Mouse (Mus musculus) cerebellum, postnatal 10 days (tissue): ENCODE measurements at regions not wholly inside any gene's neighbourhood (a gene's known extent, or its start where the extent isn't known, plus 50 kb on each side); places are given as distances from the start of the nearest gene placed in this dataset.

Source experiments
- DNase-seq, 2 experiments: peaks; one replicate each; pipeline ENCODE4 v3.0.0; 2021; ENCODE audit warnings: mixed read lengths in 2 of 2

- peak; percentile 9 to 11 for DNase-seq
These were observed 706.4 kb upstream of the Rag2 start for GRCm38 (mm10) chr2:100918122-100918521.

- no peak for DNase-seq
These were observed 704.8 kb upstream of the Rag2 start for GRCm38 (mm10) chr2:100919537-100920212.

GRCm38 (mm10) chr2:100948632-100949031 lies 675.9 kb upstream of the Rag2 start:
- DNase-seq = peak; percentile 39 to 41

- no peak for DNase-seq
These were observed 665.1 kb upstream of the Rag2 start for GRCm38 (mm10) chr2:100959412-100959811.

- no peak for DNase-seq
These were observed 659.9 kb upstream of the Rag2 start for GRCm38 (mm10) chr2:100964584-100964983.

- DNase-seq = no peak
These were observed 647.3 kb upstream of the Rag2 start for GRCm38 (mm10) chr2:100977202-100977601.

GRCm38 (mm10) chr2:100982362-100982761 lies 642.2 kb upstream of the Rag2 start:
- no peak for DNase-seq

- no peak for DNase-seq
These were observed 609.2 kb upstream of the Rag2 start for GRCm38 (mm10) chr2:101015353-101015752.

- no peak for DNase-seq
These were observed 605.1 kb upstream of the Rag2 start for GRCm38 (mm10) chr2:101019384-101019783.

GRCm38 (mm10) chr2:101021515-101021914 lies 603.0 kb upstream of the Rag2 start:
- peak; percentile 65 to 80 for DNase-seq

- no peak for DNase-seq
These were observed 581.5 kb upstream of the Rag2 start for GRCm38 (mm10) chr2:101043050-101043449.

- no peak for DNase-seq
These were observed 561.6 kb upstream of the Rag2 start for GRCm38 (mm10) chr2:101062939-101063338.

- no peak for DNase-seq
These were observed 549.5 kb upstream of the Rag2 start for GRCm38 (mm10) chr2:101074990-101075389.

- peak; percentile 49 to 72 for DNase-seq
These were observed 544.3 kb upstream of the Rag2 start for GRCm38 (mm10) chr2:101080231-101080630.

- DNase-seq = peak in 1 of 2 experiments; percentile 3
These were observed 540.7 kb upstream of the Rag2 start for GRCm38 (mm10) chr2:101083813-101084212.

GRCm38 (mm10) chr2:101084648-101085047 lies 539.9 kb upstream of the Rag2 start:
- no peak for DNase-seq

GRCm38 (mm10) chr2:101107183-101107872 lies 517.2 kb upstream of the Rag2 start:
- peak; percentile 78 to 85 for DNase-seq

- DNase-seq = no peak
These were observed 487.7 kb upstream of the Rag2 start for GRCm38 (mm10) chr2:101136867-101137266.

GRCm38 (mm10) chr2:101139931-101140330 lies 484.6 kb upstream of the Rag2 start:
- peak; percentile 81 to 85 for DNase-seq

GRCm38 (mm10) chr2:101156755-101157271 lies 467.7 kb upstream of the Rag2 start:
- peak; percentile 22 to 29 for DNase-seq

- DNase-seq = peak; percentile 73 to 87
These were observed 465.2 kb upstream of the Rag2 start for GRCm38 (mm10) chr2:101159276-101159675.

- peak; percentile 46 to 52 for DNase-seq
These were observed 458.6 kb upstream of the Rag2 start for GRCm38 (mm10) chr2:101165942-101166341.

- peak; percentile 64 to 66 for DNase-seq
These were observed 451.7 kb upstream of the Rag2 start for GRCm38 (mm10) chr2:101172806-101173205.

GRCm38 (mm10) chr2:101175124-101175523 lies 449.4 kb upstream of the Rag2 start:
- DNase-seq = no peak
